Mouse (Mus musculus) spleen, adult 2 months (tissue): ENCODE measurements around the gene Tepp. TPM values are rescaled to one million over a fixed set of nuclear protein-coding genes. Genes with fewer than 3 reads are reported as not detected.

Source experiments
- DNase-seq, 2 experiments: peaks; one replicate each; pipeline versions ENCODE4 v3.0.0 to v3.0.0-alpha.2; 2012 to 2021; ENCODE audit warnings: low spot score in 2 of 2, low read depth in 1 of 2
- H3K27ac ChIP-seq: fragments of 200-500 bp; 2 replicates; pipeline ENCODE4 v1.5.1; 2012; ENCODE audit warnings: low read length, inconsistent platforms; ENCODE audit not compliant: insufficient read depth
- H3K27me3 ChIP-seq: fragments of 200-500 bp; 2 replicates; pipeline ENCODE4 v1.6.1; 2012; ENCODE audit warnings: mild to moderate bottlenecking, moderate library complexity, low read length, inconsistent platforms; ENCODE audit not compliant: control insufficient read depth, insufficient read depth
- H3K36me3 ChIP-seq: fragments of 200-500 bp; 2 replicates; pipeline ENCODE4 v1.6.1; 2012; ENCODE audit warnings: mild to moderate bottlenecking, low read length, inconsistent platforms; ENCODE audit not compliant: control insufficient read depth, insufficient read depth
- H3K4me1 ChIP-seq: fragments of 200-500 bp; 2 replicates; pipeline ENCODE4 v1.6.1; 2011; ENCODE audit warnings: inconsistent platforms; ENCODE audit not compliant: control insufficient read depth, insufficient read depth, insufficient read length
- H3K4me3 ChIP-seq: fragments of 200-500 bp; 2 replicates; pipeline ENCODE4 v1.5.1; 2011; ENCODE audit warnings: mild to moderate bottlenecking, inconsistent platforms; ENCODE audit not compliant: insufficient read depth, insufficient read length; ENCODE audit errors: extremely low read depth
- CTCF ChIP-seq: fragments of 200-500 bp; IDR thresholded peaks from 2 replicates; pipeline ENCODE4 v1.5.1; 2011; ENCODE audit warnings: mild to moderate bottlenecking, inconsistent platforms; ENCODE audit not compliant: insufficient read depth, insufficient read length, insufficient replicate concordance; ENCODE audit errors: extremely low read depth
- POLR2A ChIP-seq: fragments of 200-500 bp; IDR thresholded peaks from 2 replicates; pipeline ENCODE4 v1.6.1; 2011; ENCODE audit warnings: low read depth, low read length, inconsistent platforms
- WGBS: fragments of 180-500 bp; shearing (Covaris S2); methylation state at CpG from one replicate; pipeline ENCODE4 v1.1.7; 2018; 5-methylcytosine and 5-hydroxymethylcytosine counted together
- polyA plus RNA-seq: library from polyadenylated mRNA; depleted of rRNA; stranded (reverse); fragments of >200 nt; gene quantifications from 2 replicates; pipeline ENCODE4 v1.2.3, GENCODE M21; 2012; rRNA removed

Tepp gene
- polyA plus RNA-seq, 1 experiment = 0.39 TPM

DNA sequence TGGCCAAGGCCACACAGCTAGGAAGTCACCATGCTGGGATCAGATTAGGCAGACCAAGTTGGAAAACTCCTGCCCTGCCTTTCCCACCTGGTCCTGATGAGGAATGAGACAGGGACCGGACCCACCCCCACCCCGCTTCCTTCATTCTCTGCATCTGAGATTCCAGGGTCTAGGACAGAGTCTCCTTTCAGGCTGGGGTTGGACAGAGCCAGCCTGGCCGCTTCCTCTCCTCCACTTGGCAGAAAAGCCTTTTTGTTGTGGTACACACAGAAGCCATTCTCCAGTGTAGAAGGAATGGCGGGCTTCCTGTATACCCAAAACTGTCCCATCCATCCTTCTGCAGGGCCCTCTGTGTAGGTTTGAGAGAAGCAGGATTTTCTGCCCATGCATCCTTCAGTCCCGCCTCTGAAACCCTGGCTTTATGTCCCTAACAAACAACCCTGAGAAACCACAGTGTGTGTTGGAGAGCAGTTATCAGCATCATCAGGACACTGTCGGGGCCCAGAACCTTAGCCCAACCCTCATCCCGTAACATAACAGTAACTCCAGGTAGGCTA is 65.1 kb downstream of the Tepp start:
- DNase-seq = no peak
- TF ChIP-seq CTCF (no peak), POLR2A (no peak)
- no peak overlapping the region for H3K4me3 ChIP-seq
- no peaks in the 10 kb centered on the region for H3K4me1 ChIP-seq
- WGBS = 82% methylated on average over 7 of the region's 7 CpGs
- no peaks in the 10 kb centered on the region for H3K36me3 ChIP-seq
- H3K27ac ChIP-seq = no peak overlapping the region
- H3K27me3 ChIP-seq = no peaks in the 10 kb centered on the region

Other genes starting within 250 kb of the Tepp start
- gene Katnb1, start 229.4 kb upstream of the Tepp start, polyA plus RNA-seq = 13.2 and 17.7 TPM in 2 replicates
- gene Kifc3, start 107.8 kb upstream of the Tepp start, polyA plus RNA-seq = 9.8 and 14.3 TPM in 2 replicates
- gene Cngb1, start 4.0 kb upstream of the Tepp start, polyA plus RNA-seq = 0.16 and 0.40 TPM in 2 replicates
- gene Zfp319, start 21.4 kb downstream of the Tepp start, polyA plus RNA-seq = 9.1 and 11.4 TPM in 2 replicates
- gene Usb1, start 21.7 kb downstream of the Tepp start, polyA plus RNA-seq = 27.4 and 32.1 TPM in 2 replicates
- gene Mmp15, start 41.7 kb downstream of the Tepp start, polyA plus RNA-seq = 2.5 and 3.7 TPM in 2 replicates
- 21.7 and 33.3 TPM in 2 replicates for gene Cfap20, start 124.3 kb downstream of the Tepp start, polyA plus RNA-seq
- 10.3 and 12.9 TPM in 2 replicates for gene Csnk2a2, start 179.5 kb downstream of the Tepp start, polyA plus RNA-seq
- not detected in 2 replicates for gene Ccdc113, start 223.5 kb downstream of the Tepp start, polyA plus RNA-seq